Mouse (Mus musculus) gastrocnemius, adult 2 months (tissue): ENCODE results near the gene Zfp524. TPM values are rescaled to one million over a fixed set of nuclear protein-coding genes. Genes with fewer than 3 reads are reported as not detected.
"Not testable (repeated sequence)": the region's sequence is repeated elsewhere in the genome, so short reads cannot be mapped to it uniquely, and the experiment has no call there.

Experiments
- DNase-seq: peaks from one replicate; pipeline ENCODE4 v3.0.0; 2022
- H3K27ac ChIP-seq: fragments of 200-600 bp; 2 replicates; pipeline ENCODE4 v1.8.1; 2022; ENCODE audit warnings: mild to moderate bottlenecking
- H3K4me3 ChIP-seq: fragments of 200-600 bp; 2 replicates; pipeline ENCODE4 v1.8.1; 2022; ENCODE audit warnings: mild to moderate bottlenecking, moderate library complexity
- CTCF ChIP-seq: fragments of 200-600 bp; IDR thresholded peaks from 2 replicates; pipeline ENCODE4 v1.8.1; 2022; ENCODE audit warnings: antibody characterized with exemption, mild to moderate bottlenecking, moderate library complexity
- intact Hi-C: fragments of 180-260 bp; cut with DNase I; formaldehyde crosslinking; loops from one replicate; pipeline ENCODE4 v1.15.1; 2025
- total RNA-seq, 2 experiments: library from RNA; stranded (reverse); gene quantifications; 2 replicates each; pipeline ENCODE4 v1.2.3; 2021

The Zfp524 gene
- total RNA-seq, 2 experiments from 2014 or later = 6.5 to 10.4 TPM

DNA sequence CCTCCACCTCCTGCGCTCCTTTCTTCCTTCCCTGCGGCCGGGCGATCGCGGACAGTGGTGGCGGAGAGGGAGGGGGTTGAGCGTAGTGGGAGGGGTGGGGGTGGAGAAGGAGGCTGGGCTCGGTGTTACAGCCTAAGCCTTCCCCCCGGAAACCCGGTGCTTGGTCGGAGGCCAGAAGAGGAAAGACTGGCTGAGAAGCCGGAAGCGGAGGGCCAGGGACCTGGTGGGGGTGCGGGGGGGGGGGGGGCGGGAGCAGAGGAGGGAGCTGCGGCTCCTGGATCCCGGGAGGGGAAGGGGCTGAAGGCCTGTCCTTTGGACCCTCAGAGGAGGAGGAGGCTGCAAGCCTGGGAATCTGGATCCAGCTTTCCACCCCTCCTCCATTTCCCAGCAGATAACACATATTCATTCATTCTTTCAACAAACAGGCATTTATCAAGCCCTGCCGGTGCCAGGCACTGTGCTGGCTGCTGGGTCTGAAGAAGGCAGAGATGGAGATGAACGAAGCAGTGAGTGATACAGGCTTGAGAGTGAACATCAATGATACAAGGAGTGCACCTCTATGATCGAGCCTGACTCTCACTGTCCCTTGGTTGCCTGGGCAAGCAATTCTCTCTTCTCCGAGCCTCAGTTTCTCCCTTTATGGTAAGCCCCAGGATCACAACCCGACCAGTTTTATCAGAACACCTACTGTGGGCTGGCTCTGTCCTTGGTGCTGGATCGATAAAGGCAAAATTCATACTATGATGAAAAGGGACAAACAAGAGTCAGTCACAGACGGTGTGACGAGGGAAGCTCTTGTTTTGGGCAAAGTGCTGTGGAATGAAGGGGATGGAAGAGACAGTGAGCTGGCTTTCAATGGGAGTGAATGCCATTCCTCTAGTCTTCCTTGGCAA is 18.0 kb upstream of the Zfp524 start, which contains the start of gene Zfp579:
TSS of gene Zfp579 (minus strand) at position 156 of the 893 bp plus-strand sequence.
- Histone ChIP-seq H3K4me3 (peak within 1 kb of the TSS; percentile 91), H3K27ac (peak within 1 kb of the TSS; percentile 90)
- peak; percentile 95 for DNase-seq
- TF ChIP-seq CTCF = no peak
- intact Hi-C loops = no loop called here

DNA sequence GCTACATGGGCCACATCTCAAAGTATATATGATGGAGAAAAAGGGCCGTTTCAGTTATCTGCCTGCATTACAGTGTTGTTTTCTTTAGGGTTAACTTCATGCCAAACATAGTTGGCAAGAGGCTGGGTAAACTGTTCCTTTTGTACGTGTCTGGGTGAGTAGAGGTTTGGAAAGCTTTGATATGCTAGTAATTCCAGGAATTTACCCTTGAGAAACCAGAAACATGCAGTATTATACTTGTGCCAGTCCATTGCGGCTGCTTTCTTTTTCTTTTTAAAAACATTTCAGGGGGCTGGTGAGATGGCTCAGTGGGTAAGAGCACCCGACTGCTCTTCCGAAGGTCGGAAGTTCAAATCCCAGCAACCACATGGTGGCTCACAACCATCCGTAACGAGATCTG is 17.3 kb upstream of the Zfp524 start:
- intact Hi-C loops = no loop called here

DNA sequence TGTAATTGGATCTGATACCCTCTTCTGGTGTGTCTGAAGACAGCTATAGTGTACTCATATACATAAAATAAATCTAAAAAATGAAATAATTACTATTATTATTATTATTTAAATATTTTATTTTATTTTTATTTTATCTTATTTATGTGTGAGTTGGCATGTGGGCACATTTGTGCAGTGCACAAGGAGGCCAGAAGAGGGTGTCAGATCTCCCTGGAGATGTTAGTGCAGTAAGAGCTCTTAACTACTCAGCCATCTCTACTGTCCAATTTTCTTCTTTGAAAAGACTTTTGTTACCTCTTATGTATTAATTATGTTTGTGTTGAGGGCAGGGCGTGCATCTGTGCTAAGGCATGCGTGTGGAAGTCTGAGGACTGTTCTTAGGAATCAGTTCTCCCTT is 14.3 kb upstream of the Zfp524 start:
- TF ChIP-seq CTCF = peak; percentile 51
- intact Hi-C loops = no loop called here

More for the DNA sequence above, 17.3 kb upstream of the Zfp524 start:
- Histone ChIP-seq H3K27ac (no peak overlapping the region), H3K4me3 (peak overlapping the region; percentile 91; the same call in 1 of the 2 replicates)
- TF ChIP-seq CTCF = no peak
- DNase-seq = no peak

DNA sequence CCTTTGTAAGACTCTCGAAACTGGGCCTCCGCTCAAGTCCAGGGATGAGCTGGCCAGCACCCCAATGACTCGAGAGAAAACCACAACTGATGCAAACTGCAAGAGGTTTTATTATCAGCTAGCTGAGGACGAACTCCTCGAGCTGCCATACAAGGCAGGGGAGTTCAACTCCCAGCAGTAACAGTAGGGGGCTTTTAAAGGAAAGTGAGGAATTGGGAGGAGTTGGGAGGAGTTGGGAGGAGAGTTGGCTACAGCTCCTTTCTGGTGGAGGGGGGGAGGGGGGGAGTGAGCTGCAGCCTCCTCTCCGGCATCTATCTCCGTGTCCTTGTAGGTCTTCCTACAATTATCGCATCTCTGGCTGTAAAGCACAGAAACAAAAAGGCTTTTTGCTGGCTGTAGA is 11.3 kb upstream of the Zfp524 start:
- DNase-seq, H3K27ac ChIP-seq, intact Hi-C loops, H3K4me3 ChIP-seq: not testable (repeated sequence)

More for the DNA sequence above, 14.3 kb upstream of the Zfp524 start:
- Histone ChIP-seq H3K4me3 (no peak overlapping the region), H3K27ac (no peak overlapping the region)
- DNase-seq = no peak

DNA sequence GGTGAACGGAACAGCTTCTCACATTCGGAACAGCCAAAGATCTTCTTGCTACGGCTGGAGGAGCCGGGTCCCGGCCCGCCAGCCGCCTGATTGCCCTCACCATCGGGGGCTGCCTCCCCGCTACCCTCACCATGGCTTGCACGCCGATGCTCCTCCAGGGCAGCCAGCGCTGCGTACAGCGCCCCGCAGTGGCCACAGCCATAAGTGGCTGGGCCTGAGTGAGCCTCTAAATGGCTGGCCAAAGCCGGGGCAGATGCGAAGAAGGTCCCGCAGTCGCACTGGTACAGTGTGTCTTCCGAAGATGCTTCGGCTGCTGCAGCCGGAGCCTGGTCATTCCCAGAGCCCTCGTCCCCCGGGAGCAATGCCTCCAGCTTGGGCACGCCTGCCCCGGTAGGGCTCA is 6.0 kb upstream of the Zfp524 start:
- DNase-seq = no peak
- TF ChIP-seq CTCF = no peak
- intact Hi-C loops = no loop called here
- H3K4me3 ChIP-seq = no peak overlapping the region
- no peak overlapping the region for H3K27ac ChIP-seq

DNA sequence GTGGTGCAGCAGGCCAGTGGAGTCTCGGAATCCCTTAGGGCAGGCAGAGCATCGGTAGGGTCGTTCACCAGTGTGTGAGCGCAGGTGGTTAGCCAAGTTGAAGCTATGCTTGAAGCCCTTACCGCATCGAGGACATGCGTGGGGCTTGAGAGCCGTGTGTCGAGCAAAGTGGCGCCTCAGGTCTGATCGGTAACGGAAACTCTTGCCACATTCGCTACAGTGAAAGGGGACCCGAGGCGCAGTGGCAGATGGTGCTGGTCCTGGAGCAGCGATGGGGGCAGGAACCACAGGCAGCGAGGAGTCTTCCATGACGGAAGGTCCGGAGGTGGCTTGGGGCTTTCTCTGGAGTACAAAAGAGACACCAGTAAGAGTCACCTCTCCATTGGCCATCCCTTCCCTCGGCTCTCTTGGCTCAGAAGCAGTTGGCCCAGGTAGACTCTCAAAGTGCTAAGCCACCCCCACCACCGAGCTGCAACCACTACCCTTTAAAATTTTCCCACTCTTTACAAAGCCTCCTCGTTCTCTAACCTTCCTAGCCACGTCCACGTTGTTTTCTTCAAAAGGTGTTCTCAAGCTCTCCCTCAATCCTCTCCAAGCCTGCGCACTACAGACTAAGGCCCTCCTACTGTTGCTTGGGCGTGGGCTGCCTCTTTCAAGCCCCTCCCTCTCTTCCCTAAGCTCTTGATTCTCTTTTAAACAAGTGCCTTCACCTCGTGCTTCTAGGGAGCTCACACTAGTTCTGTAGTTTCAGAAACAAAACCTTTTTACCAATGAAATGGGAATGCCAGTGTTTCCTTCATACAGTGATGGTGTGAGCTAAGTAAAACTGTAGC is 1.3 kb upstream of the Zfp524 start:
- intact Hi-C loops = loop anchor here (5.0 kb wide), 2 partner anchors 146 to 1274 kb away; partner anchors contain the start of gene Zfp667
- H3K4me3 ChIP-seq = no peak overlapping the region
- TF ChIP-seq CTCF = no peak
- H3K27ac ChIP-seq = no peak overlapping the region
- no peak for DNase-seq

DNA sequence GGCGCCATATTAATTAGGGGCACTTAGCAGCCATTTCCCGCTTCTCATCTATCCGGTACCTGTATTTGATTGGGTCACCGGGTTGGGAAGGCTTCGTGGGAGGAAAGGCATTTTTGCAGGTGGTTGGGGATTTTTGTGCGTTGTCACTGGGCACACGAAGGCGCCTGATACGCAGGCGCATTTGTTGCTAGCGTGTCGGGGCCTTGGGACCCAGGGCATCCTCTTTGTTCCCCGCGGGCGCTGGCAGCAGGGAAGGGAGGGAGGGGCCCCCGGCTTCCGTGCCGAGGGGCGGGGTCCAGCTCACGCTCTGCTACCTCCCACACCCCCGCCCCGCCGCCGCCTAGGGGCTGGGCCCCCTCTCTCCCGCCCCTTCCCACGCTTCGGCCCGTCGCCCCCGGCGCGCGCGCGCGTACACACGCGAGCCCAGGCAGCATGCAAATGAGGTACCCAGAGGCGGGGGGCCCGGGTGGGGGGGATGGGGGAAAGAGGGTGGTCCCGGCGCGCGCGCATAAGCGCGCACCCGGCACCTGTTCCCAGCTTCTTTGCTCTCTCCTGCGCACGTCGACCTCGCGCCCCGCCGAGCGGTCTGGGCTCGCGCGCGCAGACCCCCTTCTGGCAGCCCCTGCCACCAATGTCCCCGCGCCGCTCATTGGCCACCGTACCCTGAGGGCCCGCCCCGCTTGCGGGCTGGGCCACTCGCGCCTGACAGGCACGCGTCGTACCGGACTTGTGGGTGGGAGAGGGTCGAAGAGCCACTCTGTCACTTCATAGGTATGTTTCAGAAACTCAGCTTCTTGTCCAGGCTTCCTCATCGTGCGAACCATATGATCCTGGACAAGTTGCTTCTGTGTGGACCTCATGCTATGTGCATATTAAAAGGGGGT is 1.1 kb downstream of the Zfp524 start, which contains the start of gene Gm44973:
TSS of gene Gm44973 (plus strand) at position 379 of the 884 bp plus-strand sequence.
- intact Hi-C loops = loop anchor here (2.0 kb wide), 1 partner anchor 45 kb away; no protein-coding TSS in a partner anchor
- no peak for TF ChIP-seq CTCF
- Histone ChIP-seq H3K4me3 (peak within 1 kb of the TSS; percentile 95), H3K27ac (peak within 1 kb of the TSS; percentile 97)
- peak; percentile 97 for DNase-seq

DNA sequence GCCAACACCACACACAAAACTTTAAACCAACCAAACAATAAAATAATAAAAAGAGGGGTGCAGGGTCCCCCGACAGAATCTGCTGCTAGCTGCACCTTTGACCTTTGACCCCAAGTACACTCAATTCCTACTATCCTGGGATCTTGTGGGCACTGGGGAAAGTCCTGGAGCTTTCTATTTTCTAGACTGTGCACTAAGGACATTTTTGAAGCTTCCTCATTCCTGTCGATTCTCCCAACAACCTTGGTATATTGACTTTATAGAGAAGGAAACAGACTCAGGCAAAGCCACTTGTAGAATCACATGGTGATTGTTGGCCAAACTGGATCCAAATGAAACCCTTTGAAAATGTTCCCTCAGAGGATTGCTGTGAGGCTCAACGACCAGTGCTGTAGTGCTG is 1.8 kb downstream of the Zfp524 start:
- no peak for DNase-seq
- TF ChIP-seq CTCF = no peak
- Histone ChIP-seq H3K27ac (peak overlapping the region; percentile 97), H3K4me3 (peak overlapping the region; percentile 95)
- intact Hi-C loops = no loop called here

DNA sequence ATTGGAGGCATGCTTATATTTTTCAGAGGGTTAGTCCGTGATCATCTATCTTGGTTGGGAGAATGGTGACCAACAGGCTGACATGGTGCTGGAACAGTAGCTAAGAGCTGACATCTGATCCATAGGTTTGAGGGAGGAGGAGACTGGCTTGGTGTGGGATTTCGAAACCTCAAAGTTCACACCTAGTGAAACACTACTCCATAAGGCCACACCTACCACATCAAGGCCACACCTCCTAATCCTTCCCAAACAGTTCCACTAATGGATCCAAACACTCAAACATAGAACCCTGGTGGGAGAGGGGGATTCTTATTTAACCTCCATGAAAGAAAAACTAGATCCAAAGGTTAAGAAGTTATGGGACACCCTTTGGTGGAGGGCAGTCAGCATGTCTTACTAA is 2.7 kb downstream of the Zfp524 start:
- intact Hi-C loops = no loop called here
- no peak for TF ChIP-seq CTCF
- DNase-seq = no peak
- no peak overlapping the region for H3K27ac ChIP-seq
- H3K4me3 ChIP-seq = no peak overlapping the region

DNA sequence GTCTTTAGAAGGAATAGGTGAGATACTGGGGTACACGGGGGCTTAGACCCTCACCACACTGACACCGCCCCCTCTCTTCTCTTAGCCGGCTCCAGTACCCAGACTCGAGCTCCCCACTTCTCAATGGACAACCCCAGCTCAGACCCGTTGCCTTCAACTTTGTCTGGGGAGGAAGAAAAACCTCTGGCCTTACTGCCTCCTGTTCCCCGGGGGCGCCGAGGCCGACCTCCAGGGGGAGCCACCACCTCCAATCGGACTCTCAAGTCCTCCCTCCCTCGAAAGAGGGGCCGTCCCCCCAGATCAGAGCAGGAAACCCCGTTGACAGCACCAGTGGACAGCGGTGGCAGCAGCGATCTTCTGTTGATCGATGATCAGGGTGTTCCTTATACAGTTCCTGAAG is 3.1 kb downstream of the Zfp524 start:
- peak; percentile 22; the same call in 1 of the 2 replicates for TF ChIP-seq CTCF
- intact Hi-C loops = no loop called here
- no peak overlapping the region for H3K4me3 ChIP-seq
- peak; percentile 45 for DNase-seq
- no peak overlapping the region for H3K27ac ChIP-seq

DNA sequence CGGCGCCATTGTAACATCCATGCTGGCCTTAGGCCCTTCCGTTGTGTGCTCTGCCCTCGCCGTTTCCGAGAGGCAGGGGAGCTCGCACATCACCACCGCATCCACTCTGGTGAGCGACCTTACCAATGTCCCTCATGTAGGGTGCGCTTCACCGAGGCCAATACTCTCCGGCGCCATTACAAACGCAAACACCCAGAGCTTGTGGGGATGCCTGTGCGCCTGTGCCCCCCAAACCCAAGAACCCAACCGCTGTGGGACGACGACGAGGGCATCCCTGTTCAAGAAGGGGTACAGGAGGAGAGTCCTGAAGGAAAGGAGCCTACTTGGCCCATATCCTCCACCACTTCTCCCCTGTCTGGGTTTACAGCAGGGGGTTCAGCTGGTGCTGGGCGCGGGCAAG is 3.7 kb downstream of the Zfp524 start:
- Histone ChIP-seq H3K27ac (no peak overlapping the region; the same call in 1 of the 2 replicates), H3K4me3 (no peak overlapping the region)
- intact Hi-C loops = no loop called here
- TF ChIP-seq CTCF = no peak
- DNase-seq = no peak

DNA sequence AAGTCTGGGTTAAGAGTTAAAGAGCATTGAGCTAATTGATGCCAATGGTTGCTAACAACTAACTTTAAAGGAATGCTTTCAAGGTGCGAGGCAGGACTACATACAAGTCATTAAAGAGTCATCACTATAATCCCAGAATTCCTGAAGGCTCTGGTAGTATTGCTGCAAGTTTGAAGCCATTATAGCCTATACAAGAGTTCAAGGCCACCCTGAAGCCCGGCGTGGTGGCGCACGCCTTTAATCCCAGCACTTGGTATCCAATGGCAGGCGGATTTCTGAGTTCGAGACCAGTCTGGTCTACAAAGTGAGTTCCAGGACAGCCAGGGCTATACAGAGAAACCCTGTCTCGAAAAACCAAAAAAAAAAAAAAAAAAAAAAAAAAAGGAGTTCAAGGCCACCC is 5.4 kb downstream of the Zfp524 start:
- DNase-seq, intact Hi-C loops: not testable (repeated sequence)
- Histone ChIP-seq H3K27ac (peak overlapping the region; percentile 98), H3K4me3 (peak overlapping the region; percentile 97)
